Mouse (Mus musculus) limb, embryonic 14.5 days (tissue): Measurements from ENCODE around the gene Bcl3. TPM values are rescaled to one million over a fixed set of nuclear protein-coding genes. Genes with fewer than 3 reads are reported as not detected.

Experiments used
- ATAC-seq: fragments of 200-750 bp; cut with Nextera tagmentation; 2 replicates; pipeline ENCODE4 v1.8.0; 2017; ENCODE audit warnings: low read depth, moderate number of reproducible peaks, moderate TSS enrichment; ENCODE audit not compliant: low FRiP score
- DNase-seq: peaks from one replicate; pipeline ENCODE4 v3.0.0-alpha.2; 2015; ENCODE audit warnings: low spot score
- H3K27ac ChIP-seq: fragments of 300-500 bp; sonication (generic); replicated peaks from 2 replicates; pipeline ENCODE4 v1.5.1; 2014; ENCODE audit warnings: low read depth, mild to moderate bottlenecking, low read length, moderate library complexity, mixed read lengths
- H3K27me3 ChIP-seq: fragments of 300-500 bp; sonication (generic); 2 replicates; pipeline ENCODE4 v1.6.1; 2014; ENCODE audit warnings: low read length, mixed read lengths; ENCODE audit not compliant: control insufficient read depth, insufficient read depth
- H3K36me3 ChIP-seq: fragments of 300-500 bp; sonication (generic); 2 replicates; pipeline ENCODE4 v1.6.1; 2014; ENCODE audit warnings: mild to moderate bottlenecking, low read length, moderate library complexity, mixed read lengths; ENCODE audit not compliant: control insufficient read depth, insufficient read depth
- H3K4me1 ChIP-seq: fragments of 300-500 bp; sonication (generic); 2 replicates; pipeline ENCODE4 v1.6.1; 2014; ENCODE audit warnings: antibody characterized with exemption, low read length, mixed read lengths; ENCODE audit not compliant: control insufficient read depth, insufficient read depth
- H3K4me2 ChIP-seq: fragments of 300-500 bp; sonication (generic); replicated peaks from 2 replicates; pipeline ENCODE4 v1.6.1; 2014; ENCODE audit warnings: low read depth, mild to moderate bottlenecking, low read length, moderate library complexity; ENCODE audit not compliant: severe bottlenecking
- H3K4me3 ChIP-seq: fragments of 300-500 bp; sonication (generic); replicated peaks from 2 replicates; pipeline ENCODE4 v1.5.1; 2014; ENCODE audit warnings: low read length
- H3K9ac ChIP-seq: fragments of 300-500 bp; sonication (generic); 2 replicates; pipeline ENCODE4 v1.6.1; 2014; ENCODE audit warnings: mild to moderate bottlenecking, low read depth, low read length, moderate library complexity; ENCODE audit not compliant: severe bottlenecking
- H3K9me3 ChIP-seq: fragments of 300-500 bp; sonication (generic); 2 replicates; pipeline ENCODE4 v1.6.1; 2016; ENCODE audit warnings: low read length; ENCODE audit not compliant: control insufficient read depth
- POLR2A ChIP-seq: fragments of 200-500 bp; IDR thresholded peaks from 2 replicates; pipeline ENCODE4 v1.8.0; 2012; ENCODE audit warnings: inconsistent platforms, mild to moderate bottlenecking, moderate library complexity, borderline replicate concordance; ENCODE audit not compliant: insufficient read depth, insufficient read length; ENCODE audit errors: extremely low read depth
- WGBS: fragments of 180-500 bp; shearing (Covaris S2); extraction: QIAGEN DNeasy Blood & Tissue Kit; methylation state at CpG from one replicate; pipeline ENCODE4 v1.1.7; 2014; 5-methylcytosine and 5-hydroxymethylcytosine counted together
- polyA plus RNA-seq, 2 experiments: library from polyadenylated mRNA; depleted of rRNA in 1 of 2; stranded (reverse) in 1 of 2; unstranded in 1 of 2; fragments of >200 nt; fragmentation: Nextera tagmentation in 1 of 2; extraction: Ambion mirVana in 1 of 2; gene quantifications; 2 replicates each; pipeline versions ENCODE4 v1.2.1 to v1.2.3; 2012 to 2014

The Bcl3 gene
- polyA plus RNA-seq (2012; rRNA removed) (5.5 and 7.6 TPM in 2 replicates), polyA plus RNA-seq (2014; fragmentation: Nextera tagmentation; extraction: Ambion mirVana) (3.1 and 4.7 TPM in 2 replicates)

- under 1% methylated on average over 17 of the region's 42 CpGs for WGBS
- Histone ChIP-seq H3K4me2 (peak within 1 kb of the TSS; percentile 63), H3K9me3 (0 out of 2 replicates have a peak, but pooled peaks cover 5% of the 10 kb centered on the region), H3K4me1 (peaks cover 22% of the 10 kb centered on the region), H3K4me3 (peak within 1 kb of the TSS; percentile 40), H3K27ac (peak within 1 kb of the TSS; percentile 71), H3K27me3 (peaks cover 27% of the 10 kb centered on the region), H3K36me3 (no peaks in the 10 kb centered on the region), H3K9ac (peak within 1 kb of the TSS; percentile 57)
- DNase-seq: no peak
- TF ChIP-seq POLR2A: no peak
- no peak for ATAC-seq
Measured at GRCm38 (mm10) chr7:19822604-19823058, at the start of gene Bcl3. Gene Bcl3 (minus strand): TSS chr7:19822770.

GRCm38 (mm10) chr7:19871943-19872601 lies 49.5 kb upstream of the Bcl3 start:
- Histone ChIP-seq H3K27me3 (no peaks in the 10 kb centered on the region), H3K36me3 (no peaks in the 10 kb centered on the region)
- no peak for TF ChIP-seq POLR2A

GRCm38 (mm10) chr7:19871137-19871621 lies 48.6 kb upstream of the Bcl3 start:
- Histone ChIP-seq H3K27ac (no peak overlapping the region), H3K4me2 (no peak overlapping the region), H3K9ac (no peak overlapping the region), H3K4me1 (no peaks in the 10 kb centered on the region), H3K9me3 (no peaks in the 10 kb centered on the region), H3K4me3 (no peak overlapping the region), H3K36me3 (no peaks in the 10 kb centered on the region), H3K27me3 (no peaks in the 10 kb centered on the region)
- ATAC-seq (no peak), DNase-seq (no peak)
- 69% methylated on average over 10 of the region's 10 CpGs for WGBS
- TF ChIP-seq POLR2A: no peak

More at GRCm38 (mm10) chr7:19871943-19872601, 49.5 kb upstream of the Bcl3 start:
- DNase-seq (peak; percentile 36), ATAC-seq (0 out of 2 replicates have a peak, but pooled peaks have one; percentile 37)
- H3K4me1 ChIP-seq: no peaks in the 10 kb centered on the region
- WGBS: 38% methylated on average over 5 of the region's 5 CpGs
- no peak overlapping the region for H3K9ac ChIP-seq
- H3K9me3 ChIP-seq: no peaks in the 10 kb centered on the region
- no peak overlapping the region for H3K4me2 ChIP-seq
- no peak overlapping the region for H3K27ac ChIP-seq
- H3K4me3 ChIP-seq: no peak overlapping the region

GRCm38 (mm10) chr7:19867751-19868399 lies 45.3 kb upstream of the Bcl3 start:
- Histone ChIP-seq H3K9me3 (no peaks in the 10 kb centered on the region), H3K9ac (no peak overlapping the region), H3K4me3 (no peak overlapping the region), H3K36me3 (no peaks in the 10 kb centered on the region), H3K4me1 (no peaks in the 10 kb centered on the region), H3K27ac (no peak overlapping the region), H3K4me2 (no peak overlapping the region), H3K27me3 (no peaks in the 10 kb centered on the region)
- ATAC-seq (no peak), DNase-seq (no peak)
- 84% methylated on average over 16 of the region's 16 CpGs for WGBS
- no peak for TF ChIP-seq POLR2A

- Histone ChIP-seq H3K36me3 (no peaks in the 10 kb centered on the region), H3K27ac (no peak overlapping the region), H3K9me3 (no peaks in the 10 kb centered on the region), H3K4me1 (no peaks in the 10 kb centered on the region), H3K4me2 (no peak overlapping the region), H3K9ac (no peak overlapping the region), H3K27me3 (no peaks in the 10 kb centered on the region), H3K4me3 (no peak overlapping the region)
- TF ChIP-seq POLR2A: no peak
- ATAC-seq (no peak), DNase-seq (no peak)
- WGBS: 77% methylated on average over 6 of the region's 6 CpGs
Measured at GRCm38 (mm10) chr7:19866490-19866889, 43.9 kb upstream of the Bcl3 start.
